Mouse (Mus musculus): ENCODE results near the gene Rab11a. TPM values are rescaled to one million over a fixed set of nuclear protein-coding genes. Genes with fewer than 3 reads are reported as not detected.

Gene Rab11a
- polyA plus RNA-seq, 1 experiment from 2014 or later = 335 TPM

DNA sequence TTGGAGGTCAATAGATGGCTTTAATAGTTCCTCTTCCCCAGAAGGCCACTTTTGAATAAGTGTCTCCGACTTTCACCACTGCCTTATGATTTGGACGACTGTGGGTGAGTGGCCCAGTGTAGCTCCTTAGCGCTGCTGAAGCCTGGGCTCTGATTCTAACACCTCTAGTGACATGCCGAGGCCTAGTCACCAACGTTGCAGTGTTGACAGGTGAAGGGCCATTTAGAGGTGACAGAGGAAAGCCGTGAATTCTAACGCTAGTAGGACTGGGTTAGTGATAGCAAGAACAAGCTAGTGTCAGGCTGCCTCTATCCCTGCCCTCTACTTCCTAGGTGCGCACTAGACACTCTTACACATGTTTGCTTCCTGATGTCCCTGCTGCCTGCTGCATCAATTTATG lies 35.7 kb upstream of the Rab11a start:
- 40% methylated on average over 8 of the region's 8 CpGs for WGBS
- no peak overlapping the region for H3K4me3 ChIP-seq
- no peak for ATAC-seq (ENCODE audit: extremely low read depth, insufficient number of reproducible peaks, low FRiP score, low TSS enrichment)
- H3K4me1 ChIP-seq = peaks cover 52% of the 10 kb centered on the region
- no peaks in the 10 kb centered on the region for H3K9me3 ChIP-seq
- no peak overlapping the region for H3K4me2 ChIP-seq
- H3K9ac ChIP-seq = no peak overlapping the region
- no peaks in the 10 kb centered on the region for H3K36me3 ChIP-seq
- no peaks in the 10 kb centered on the region for H3K27me3 ChIP-seq (replicated peaks)
- H3K27ac ChIP-seq (replicated peaks) = peak overlapping the region; percentile 85

GRCm38 (mm10) chr9:64771236-64771635 lies 33.7 kb upstream of the Rab11a start:
- Histone ChIP-seq H3K27ac (replicated peaks) (peak overlapping the region; percentile 26; the same call in 1 of the 2 replicates), H3K36me3 (no peaks in the 10 kb centered on the region), H3K4me2 (peak overlapping the region; percentile 19; the same call in 1 of the 2 replicates), H3K9me3 (no peaks in the 10 kb centered on the region), H3K27me3 (replicated peaks) (no peaks in the 10 kb centered on the region), H3K4me3 (no peak overlapping the region), H3K4me1 (peaks cover 49% of the 10 kb centered on the region), H3K9ac (no peak overlapping the region)
- 31% methylated on average over 5 of the region's 5 CpGs for WGBS
- no peak for ATAC-seq (ENCODE audit: extremely low read depth, insufficient number of reproducible peaks, low FRiP score, low TSS enrichment)

DNA sequence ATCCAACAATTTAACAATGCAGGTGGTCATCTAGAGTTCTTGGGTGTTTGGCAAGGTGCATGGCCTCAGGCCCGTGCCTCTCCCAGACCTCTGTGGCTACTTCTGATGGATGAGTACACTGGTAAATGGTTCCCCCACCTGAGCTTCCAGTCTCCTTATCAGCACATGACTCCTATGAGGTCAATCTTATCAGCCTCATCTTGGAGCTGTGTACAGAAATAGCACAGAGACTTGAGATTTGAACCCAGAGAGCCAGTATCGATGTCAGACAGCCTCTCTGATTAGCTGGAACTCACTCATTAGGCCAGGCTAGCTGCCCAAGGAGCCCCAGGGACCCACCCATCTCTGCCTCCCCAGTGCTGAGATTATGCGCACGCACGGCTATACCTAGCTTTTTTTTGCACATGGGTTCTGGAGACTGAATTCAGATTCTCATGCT lies 32.9 kb upstream of the Rab11a start:
- WGBS = 75% methylated on average over 5 of the region's 5 CpGs
- Histone ChIP-seq H3K36me3 (no peaks in the 10 kb centered on the region), H3K4me3 (no peak overlapping the region), H3K27ac (replicated peaks) (no peak overlapping the region), H3K9ac (no peak overlapping the region), H3K9me3 (no peaks in the 10 kb centered on the region), H3K4me1 (peaks cover 43% of the 10 kb centered on the region), H3K4me2 (no peak overlapping the region), H3K27me3 (replicated peaks) (no peaks in the 10 kb centered on the region)
- no peak for ATAC-seq (ENCODE audit: extremely low read depth, insufficient number of reproducible peaks, low FRiP score, low TSS enrichment)

DNA sequence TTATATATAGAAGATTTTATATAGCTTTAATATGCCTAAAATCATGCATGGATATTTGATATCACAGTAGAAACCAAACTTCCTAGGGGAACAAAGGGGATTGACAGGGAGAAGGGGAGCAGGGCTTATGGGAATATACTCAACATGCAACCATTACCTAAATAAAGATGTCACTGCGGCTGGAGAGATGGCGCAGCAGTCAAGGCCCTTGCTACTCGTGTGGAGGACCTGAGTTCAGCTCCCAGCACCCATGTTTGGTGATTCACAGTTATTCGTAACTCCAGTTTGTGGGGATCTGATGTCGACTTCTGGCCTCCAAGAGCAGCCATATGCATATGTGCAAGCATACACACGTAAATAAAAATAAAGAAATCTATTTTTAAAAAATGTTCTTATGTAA lies 32.4 kb upstream of the Rab11a start:
- Histone ChIP-seq H3K36me3 (no peaks in the 10 kb centered on the region), H3K27me3 (replicated peaks) (no peaks in the 10 kb centered on the region), H3K4me2 (no peak overlapping the region), H3K27ac (replicated peaks) (no peak overlapping the region), H3K9me3 (no peaks in the 10 kb centered on the region), H3K4me3 (no peak overlapping the region), H3K9ac (no peak overlapping the region), H3K4me1 (peaks cover 38% of the 10 kb centered on the region)
- ATAC-seq (ENCODE audit: extremely low read depth, insufficient number of reproducible peaks, low FRiP score, low TSS enrichment) = no peak
- WGBS = 90% methylated on average over 6 of the region's 6 CpGs

- peaks cover 31% of the 10 kb centered on the region for H3K4me1 ChIP-seq
- H3K27ac ChIP-seq (replicated peaks) = 0 out of 2 replicates have a peak overlapping the region, but pooled peaks have one; percentile 16
- H3K4me3 ChIP-seq = no peak overlapping the region
- WGBS = 45% methylated on average over 9 of the region's 9 CpGs
- no peak overlapping the region for H3K4me2 ChIP-seq
- H3K9ac ChIP-seq = no peak overlapping the region
- ATAC-seq (ENCODE audit: extremely low read depth, insufficient number of reproducible peaks, low FRiP score, low TSS enrichment) = no peak
- no peaks in the 10 kb centered on the region for H3K9me3 ChIP-seq
- H3K27me3 ChIP-seq (replicated peaks) = no peaks in the 10 kb centered on the region
- no peaks in the 10 kb centered on the region for H3K36me3 ChIP-seq
Observed at GRCm38 (mm10) chr9:64769066-64769695, 31.6 kb upstream of the Rab11a start.

GRCm38 (mm10) chr9:64767796-64768195 lies 30.2 kb upstream of the Rab11a start:
- Histone ChIP-seq H3K27me3 (replicated peaks) (no peaks in the 10 kb centered on the region), H3K9ac (no peak overlapping the region), H3K4me3 (no peak overlapping the region), H3K4me2 (no peak overlapping the region), H3K27ac (replicated peaks) (no peak overlapping the region), H3K9me3 (no peaks in the 10 kb centered on the region), H3K4me1 (peaks cover 18% of the 10 kb centered on the region), H3K36me3 (no peaks in the 10 kb centered on the region)
- WGBS = 55% methylated on average over 1 of the region's 1 CpGs
- no peak for ATAC-seq (ENCODE audit: extremely low read depth, insufficient number of reproducible peaks, low FRiP score, low TSS enrichment)

GRCm38 (mm10) chr9:64766136-64766535 lies 28.6 kb upstream of the Rab11a start:
- ATAC-seq (ENCODE audit: extremely low read depth, insufficient number of reproducible peaks, low FRiP score, low TSS enrichment) = no peak
- Histone ChIP-seq H3K4me1 (peaks cover 9% of the 10 kb centered on the region), H3K9ac (no peak overlapping the region), H3K36me3 (no peaks in the 10 kb centered on the region), H3K9me3 (no peaks in the 10 kb centered on the region), H3K4me2 (no peak overlapping the region), H3K4me3 (no peak overlapping the region), H3K27ac (replicated peaks) (no peak overlapping the region), H3K27me3 (replicated peaks) (no peaks in the 10 kb centered on the region)
- WGBS = 88% methylated on average over 3 of the region's 3 CpGs

GRCm38 (mm10) chr9:64764824-64765223 lies 27.3 kb upstream of the Rab11a start:
- ATAC-seq (ENCODE audit: extremely low read depth, insufficient number of reproducible peaks, low FRiP score, low TSS enrichment) = no peak

DNA sequence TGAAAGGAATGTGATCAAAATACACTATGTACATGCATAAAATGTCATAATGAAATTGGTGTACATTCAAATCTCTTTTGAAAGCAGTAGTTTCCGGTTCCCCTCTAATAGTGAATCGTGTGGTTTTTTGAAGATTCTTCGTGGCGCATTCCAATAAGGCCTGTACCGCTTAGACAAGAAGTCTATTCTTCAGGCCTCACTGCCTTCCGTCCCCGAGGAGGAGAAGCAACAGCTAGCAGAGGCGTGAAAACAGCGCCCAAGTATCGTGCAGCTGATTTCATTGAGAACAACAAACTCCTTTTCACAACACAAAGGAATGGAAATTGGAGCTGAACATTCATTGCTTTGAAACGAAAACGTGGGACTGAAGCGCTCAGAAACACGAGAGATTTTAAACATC lies 20.5 kb upstream of the Rab11a start:
- H3K36me3 ChIP-seq = no peaks in the 10 kb centered on the region
- H3K9me3 ChIP-seq = no peaks in the 10 kb centered on the region
- H3K4me3 ChIP-seq = no peak overlapping the region
- no peaks in the 10 kb centered on the region for H3K27me3 ChIP-seq (replicated peaks)
- no peaks in the 10 kb centered on the region for H3K4me1 ChIP-seq
- WGBS = 84% methylated on average over 14 of the region's 14 CpGs
- H3K4me2 ChIP-seq = no peak overlapping the region
- ATAC-seq (ENCODE audit: extremely low read depth, insufficient number of reproducible peaks, low FRiP score, low TSS enrichment) = no peak
- H3K9ac ChIP-seq = no peak overlapping the region
- H3K27ac ChIP-seq (replicated peaks) = no peak overlapping the region

More at GRCm38 (mm10) chr9:64764824-64765223, 27.3 kb upstream of the Rab11a start:
- H3K9ac ChIP-seq = no peak overlapping the region
- H3K4me1 ChIP-seq = no peaks in the 10 kb centered on the region
- no peaks in the 10 kb centered on the region for H3K36me3 ChIP-seq
- WGBS = 33% methylated on average over 2 of the region's 2 CpGs
- no peak overlapping the region for H3K4me2 ChIP-seq
- no peaks in the 10 kb centered on the region for H3K9me3 ChIP-seq
- no peaks in the 10 kb centered on the region for H3K27me3 ChIP-seq (replicated peaks)
- no peak overlapping the region for H3K27ac ChIP-seq (replicated peaks)
- H3K4me3 ChIP-seq = no peak overlapping the region

- Histone ChIP-seq H3K36me3 (no peaks in the 10 kb centered on the region), H3K4me1 (no peaks in the 10 kb centered on the region), H3K27me3 (replicated peaks) (no peaks in the 10 kb centered on the region), H3K9me3 (no peaks in the 10 kb centered on the region), H3K9ac (no peak overlapping the region), H3K4me3 (no peak overlapping the region), H3K4me2 (no peak overlapping the region), H3K27ac (replicated peaks) (no peak overlapping the region)
- 87% methylated on average over 5 of the region's 5 CpGs for WGBS
- no peak for ATAC-seq (ENCODE audit: extremely low read depth, insufficient number of reproducible peaks, low FRiP score, low TSS enrichment)
Observed at GRCm38 (mm10) chr9:64752575-64752974, 15.0 kb upstream of the Rab11a start.

DNA sequence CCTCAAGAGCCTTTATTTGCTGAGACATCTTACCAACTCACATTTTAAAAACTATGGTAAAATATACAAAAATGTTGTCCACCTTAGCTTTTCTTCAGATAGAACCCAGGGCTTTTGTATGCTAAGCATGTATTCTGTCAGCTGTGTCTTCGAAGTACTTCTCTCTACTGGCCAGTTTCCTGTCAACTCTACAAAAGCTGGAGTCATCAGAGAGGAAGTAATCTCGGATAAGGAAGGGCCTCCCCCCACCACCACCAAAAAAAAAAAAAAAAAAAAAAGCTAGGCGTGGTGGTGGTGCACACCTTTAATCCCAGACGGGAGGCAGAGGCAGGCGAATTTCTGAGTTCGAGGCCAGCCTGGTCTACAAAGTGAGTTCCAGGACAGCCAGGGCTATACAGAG lies 11.8 kb upstream of the Rab11a start:
- H3K4me1 ChIP-seq = no peaks in the 10 kb centered on the region
- no peak overlapping the region for H3K27ac ChIP-seq (replicated peaks)
- no peaks in the 10 kb centered on the region for H3K9me3 ChIP-seq
- no peak overlapping the region for H3K4me2 ChIP-seq
- no peaks in the 10 kb centered on the region for H3K27me3 ChIP-seq (replicated peaks)
- WGBS = 69% methylated on average over 6 of the region's 6 CpGs
- ATAC-seq (ENCODE audit: extremely low read depth, insufficient number of reproducible peaks, low FRiP score, low TSS enrichment) = no peak
- no peak overlapping the region for H3K9ac ChIP-seq
- H3K36me3 ChIP-seq = no peaks in the 10 kb centered on the region
- H3K4me3 ChIP-seq = no peak overlapping the region

DNA sequence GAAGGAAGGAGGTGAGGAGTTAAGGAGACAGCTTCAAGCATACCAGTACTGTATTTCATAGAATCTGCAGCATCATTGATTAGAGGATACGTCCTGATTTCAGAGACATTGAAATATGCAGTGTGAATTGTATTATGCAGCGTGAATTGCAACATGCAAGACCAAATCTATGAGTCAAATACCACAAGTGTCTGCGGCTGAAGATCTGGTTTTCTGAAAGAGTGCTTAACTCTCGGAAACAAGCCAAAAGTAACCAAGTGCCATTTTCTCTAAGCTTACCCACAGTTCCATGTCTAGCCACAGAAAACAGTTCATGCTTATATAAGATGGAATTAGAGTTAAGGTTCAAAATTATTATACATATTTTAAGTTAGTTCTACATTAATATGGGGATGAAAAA lies 10.2 kb upstream of the Rab11a start:
- Histone ChIP-seq H3K9me3 (no peaks in the 10 kb centered on the region), H3K27ac (replicated peaks) (no peak overlapping the region), H3K27me3 (replicated peaks) (no peaks in the 10 kb centered on the region), H3K36me3 (no peaks in the 10 kb centered on the region), H3K4me1 (no peaks in the 10 kb centered on the region), H3K9ac (no peak overlapping the region), H3K4me2 (no peak overlapping the region), H3K4me3 (no peak overlapping the region)
- WGBS = 66% methylated on average over 4 of the region's 4 CpGs
- no peak for ATAC-seq (ENCODE audit: extremely low read depth, insufficient number of reproducible peaks, low FRiP score, low TSS enrichment)

Measured in heart, embryonic 13.5 days (tissue).